Mouse (Mus musculus) neural tube, embryonic 12.5 days (tissue): ENCODE data around the gene Atxn3. TPM values are rescaled to one million over a fixed set of nuclear protein-coding genes. Genes with fewer than 3 reads are reported as not detected.

Experiments used
- polyA plus RNA-seq: library from polyadenylated mRNA; unstranded; fragments of >200 nt; fragmentation: Nextera tagmentation; extraction: Ambion mirVana; gene quantifications from 2 replicates; pipeline ENCODE4 v1.2.1, GENCODE M21; 2016

The Atxn3 gene
- polyA plus RNA-seq, 1 experiment from 2014 or later: 14.7 TPM

Other genes starting within 250 kb of the Atxn3 start
- gene Tc2n, start 239.7 kb downstream of the Atxn3 start, polyA plus RNA-seq: 0.09 TPM in 1 of 2 replicates, not detected in the other
- gene Fbln5, start 139.2 kb downstream of the Atxn3 start, polyA plus RNA-seq: 5.3 and 6.0 TPM in 2 replicates
- 20.1 and 24.0 TPM in 2 replicates for gene Trip11, start 45.0 kb downstream of the Atxn3 start, polyA plus RNA-seq
- 34.3 and 36.8 TPM in 2 replicates for gene Cpsf2, start 17.7 kb upstream of the Atxn3 start, polyA plus RNA-seq
- gene Slc24a4, start 170.5 kb upstream of the Atxn3 start, polyA plus RNA-seq: 0.39 and 0.46 TPM in 2 replicates